Mouse (Mus musculus): ENCODE data around the gene AC140267.1. TPM values are rescaled to one million over a fixed set of nuclear protein-coding genes. Genes with fewer than 3 reads are reported as not detected.

Gene AC140267.1
- polyA plus RNA-seq, 1 experiment from 2014 or later, result 9.5 TPM

DNA sequence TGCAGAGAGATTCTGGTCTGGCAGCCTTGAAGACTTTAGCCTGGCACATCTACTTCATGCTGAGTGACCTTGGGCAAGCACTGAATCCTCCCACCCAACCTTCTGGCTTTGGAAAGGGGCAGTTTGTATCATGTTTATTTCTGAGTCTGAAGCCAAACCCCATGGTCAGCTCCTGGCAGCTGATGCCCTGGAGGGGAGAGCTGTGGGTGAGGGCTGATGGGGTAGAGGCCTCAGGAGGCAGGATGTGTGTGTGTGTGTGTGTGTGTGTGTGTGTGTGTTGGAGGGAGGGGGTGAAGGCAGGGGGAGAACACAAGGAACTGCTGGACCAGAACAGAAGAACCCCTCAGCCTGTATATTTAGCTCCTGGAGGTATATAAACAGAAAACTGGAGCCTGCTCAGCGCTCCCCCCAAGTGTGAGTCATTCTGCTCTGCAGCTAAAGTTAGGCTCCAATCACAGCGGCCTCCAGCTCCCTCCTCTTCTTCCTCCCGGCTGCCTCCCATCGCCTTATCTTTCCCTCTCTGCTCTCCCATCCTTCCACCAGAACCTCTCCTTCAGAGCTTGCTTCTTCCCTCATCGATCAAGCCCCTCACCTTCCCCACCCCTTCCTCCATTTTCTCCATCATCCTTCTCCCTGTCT is 42.6 kb downstream of the AC140267.1 start:
- H3K9ac ChIP-seq, result no peak overlapping the region
- H3K36me3 ChIP-seq, result no peaks in the 10 kb centered on the region
- no peak overlapping the region for H3K4me3 ChIP-seq
- 73% methylated on average over 5 of the region's 5 CpGs for WGBS
- no peak overlapping the region for H3K27ac ChIP-seq
- ATAC-seq (ENCODE audit: low FRiP score, low read depth), result no peak
- H3K9me3 ChIP-seq, result no peaks in the 10 kb centered on the region
- peaks cover 5% of the 10 kb centered on the region; the same call in 1 of the 2 replicates for H3K4me1 ChIP-seq
- H3K27me3 ChIP-seq (replicated peaks), result peaks cover 11% of the 10 kb centered on the region
- no peak overlapping the region for H3K4me2 ChIP-seq (replicated peaks)

GRCm38 (mm10) chr15:80279053-80279452 is 43.4 kb downstream of the AC140267.1 start:
- 83% methylated on average over 2 of the region's 2 CpGs for WGBS
- H3K27me3 ChIP-seq (replicated peaks), result peaks cover 9% of the 10 kb centered on the region
- H3K4me1 ChIP-seq, result peaks cover 5% of the 10 kb centered on the region; the same call in 1 of the 2 replicates
- H3K4me3 ChIP-seq, result no peak overlapping the region
- no peaks in the 10 kb centered on the region for H3K9me3 ChIP-seq
- no peak overlapping the region for H3K9ac ChIP-seq
- H3K4me2 ChIP-seq (replicated peaks), result no peak overlapping the region
- ATAC-seq (ENCODE audit: low FRiP score, low read depth), result no peak
- H3K36me3 ChIP-seq, result no peaks in the 10 kb centered on the region
- H3K27ac ChIP-seq, result no peak overlapping the region

GRCm38 (mm10) chr15:80280646-80281045 is 45.0 kb downstream of the AC140267.1 start:
- Histone ChIP-seq H3K27ac (no peak overlapping the region), H3K4me3 (no peak overlapping the region), H3K36me3 (no peaks in the 10 kb centered on the region), H3K9me3 (no peaks in the 10 kb centered on the region), H3K9ac (no peak overlapping the region), H3K27me3 (replicated peaks) (peaks cover 25% of the 10 kb centered on the region), H3K4me1 (peaks cover 5% of the 10 kb centered on the region; the same call in 1 of the 2 replicates), H3K4me2 (replicated peaks) (no peak overlapping the region)
- WGBS, result 24% methylated on average over 6 of the region's 6 CpGs
- no peak for ATAC-seq (ENCODE audit: low FRiP score, low read depth)

Other genes starting within 250 kb of the AC140267.1 start
- gene Pdgfb, start 220.9 kb upstream of the AC140267.1 start, polyA plus RNA-seq (2016; fragmentation: Nextera tagmentation; extraction: Ambion mirVana), result 3.3 TPM in 2 replicates
- gene Syngr1, start 144.5 kb upstream of the AC140267.1 start, polyA plus RNA-seq (2016; fragmentation: Nextera tagmentation; extraction: Ambion mirVana), result 15.8 and 19.6 TPM in 2 replicates
- gene Rpl3, start 144.0 kb upstream of the AC140267.1 start, polyA plus RNA-seq (2016; fragmentation: Nextera tagmentation; extraction: Ambion mirVana), result 652 and 670 TPM in 2 replicates
- gene Tab1, start 102.7 kb upstream of the AC140267.1 start, polyA plus RNA-seq (2016; fragmentation: Nextera tagmentation; extraction: Ambion mirVana), result 41.6 and 42.4 TPM in 2 replicates
- 13.7 and 13.8 TPM in 2 replicates for gene Mgat3, start 62.1 kb upstream of the AC140267.1 start, polyA plus RNA-seq (2016; fragmentation: Nextera tagmentation; extraction: Ambion mirVana)
- 42.1 and 46.0 TPM in 2 replicates for gene Mief1, start 1.8 kb upstream of the AC140267.1 start, polyA plus RNA-seq (2016; fragmentation: Nextera tagmentation; extraction: Ambion mirVana)
- gene Atf4, start 19.3 kb downstream of the AC140267.1 start, polyA plus RNA-seq (2016; fragmentation: Nextera tagmentation; extraction: Ambion mirVana), result 111 and 123 TPM in 2 replicates
- 63.9 and 65.0 TPM in 2 replicates for gene Rps19bp1, start 28.5 kb downstream of the AC140267.1 start, polyA plus RNA-seq (2016; fragmentation: Nextera tagmentation; extraction: Ambion mirVana)
- gene Cacna1i, start 51.4 kb downstream of the AC140267.1 start, polyA plus RNA-seq (2016; fragmentation: Nextera tagmentation; extraction: Ambion mirVana), result 0.11 and 0.25 TPM in 2 replicates

Measured in neural tube, embryonic 12.5 days (tissue).